Mouse (Mus musculus): ENCODE measurements around the gene Ebi3. TPM values are rescaled to one million over a fixed set of nuclear protein-coding genes. Genes with fewer than 3 reads are reported as not detected.

Ebi3 gene
- polyA plus RNA-seq, 1 experiment from 2014 or later, result 1.1 TPM

DNA sequence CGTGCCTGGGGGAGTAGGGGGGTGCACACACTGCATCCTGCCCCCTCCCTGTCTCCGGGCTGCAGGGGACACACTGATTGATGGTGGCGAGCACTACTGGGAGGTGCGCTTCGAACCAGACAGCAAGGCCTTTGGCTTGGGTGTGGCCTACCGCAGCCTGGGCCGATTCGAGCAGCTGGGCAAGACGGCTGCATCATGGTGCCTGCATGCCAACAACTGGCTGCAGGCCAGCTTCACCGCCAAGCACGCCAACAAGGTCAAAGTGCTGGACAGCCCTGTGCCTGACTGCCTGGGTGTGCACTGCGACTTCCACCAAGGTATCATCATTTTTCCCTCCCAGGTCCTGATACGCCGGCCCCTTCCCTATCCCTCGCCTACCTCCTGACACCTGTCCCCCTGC, 43.6 kb downstream of the Ebi3 start:
- no peak overlapping the region for H3K27ac ChIP-seq (replicated peaks; ENCODE audit: low read depth, low read length)
- no peaks in the 10 kb centered on the region for H3K4me1 ChIP-seq (ENCODE audit: control insufficient read depth, insufficient read depth, low read length)
- no peak for DNase-seq (ENCODE audit: low spot score)
- no peak overlapping the region for H3K4me2 ChIP-seq (ENCODE audit: low read depth, severe bottlenecking)
- H3K27me3 ChIP-seq (ENCODE audit: control insufficient read depth, insufficient read depth, low read length), result peaks cover 6% of the 10 kb centered on the region; the same call in 1 of the 2 replicates
- no peak overlapping the region for H3K9ac ChIP-seq (ENCODE audit: low read length)
- H3K4me3 ChIP-seq (ENCODE audit: low read depth, low read length), result no peak overlapping the region
- WGBS, result 90% methylated on average over 15 of the region's 15 CpGs
- H3K36me3 ChIP-seq (ENCODE audit: control insufficient read depth, insufficient read depth, low read length), result 0 out of 2 replicates have a peak, but pooled peaks cover 2% of the 10 kb centered on the region
- ATAC-seq (ENCODE audit: insufficient number of reproducible peaks, low FRiP score, low TSS enrichment, low read depth), result no peak
- no peaks in the 10 kb centered on the region for H3K9me3 ChIP-seq (ENCODE audit: control insufficient read depth, low read length)

- DNase-seq (ENCODE audit: low spot score), result peak; percentile 49
These were observed 47.5 kb downstream of the Ebi3 start for GRCm38 (mm10) chr17:55999794-56000499.

DNA sequence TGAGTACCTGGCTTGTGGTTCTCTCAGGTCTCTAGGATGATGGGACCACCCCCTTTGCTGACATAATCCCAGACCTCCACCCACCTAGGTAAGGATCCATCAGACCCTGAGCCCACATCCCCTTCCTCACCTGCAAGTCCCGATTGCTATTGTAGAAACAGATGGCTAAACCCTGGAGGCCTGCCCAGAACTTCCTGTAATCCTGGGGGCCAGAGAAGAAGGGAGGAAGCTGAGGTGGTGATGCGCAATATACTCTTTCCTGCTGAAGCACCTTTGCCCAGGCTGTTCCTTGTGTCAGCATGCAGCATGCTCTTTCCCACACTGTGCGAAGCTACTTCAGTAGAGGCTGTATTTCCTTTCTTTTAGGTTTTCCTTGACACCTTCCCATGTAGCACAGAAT, 50.6 kb downstream of the Ebi3 start:
- Histone ChIP-seq H3K4me2 (ENCODE audit: low read depth, severe bottlenecking) (no peak overlapping the region), H3K4me3 (ENCODE audit: low read depth, low read length) (no peak overlapping the region), H3K4me1 (ENCODE audit: control insufficient read depth, insufficient read depth, low read length) (peaks cover 9% of the 10 kb centered on the region; the same call in 1 of the 2 replicates), H3K9me3 (ENCODE audit: control insufficient read depth, low read length) (peaks cover 3% of the 10 kb centered on the region; the same call in 1 of the 2 replicates), H3K27ac (replicated peaks; ENCODE audit: low read depth, low read length) (no peak overlapping the region), H3K36me3 (ENCODE audit: control insufficient read depth, insufficient read depth, low read length) (no peaks in the 10 kb centered on the region), H3K27me3 (ENCODE audit: control insufficient read depth, insufficient read depth, low read length) (peaks cover 9% of the 10 kb centered on the region; the same call in 1 of the 2 replicates), H3K9ac (ENCODE audit: low read length) (no peak overlapping the region)
- WGBS, result 85% methylated on average over 3 of the region's 3 CpGs
- no peak for DNase-seq (ENCODE audit: low spot score)
- ATAC-seq (ENCODE audit: insufficient number of reproducible peaks, low FRiP score, low TSS enrichment, low read depth), result no peak

More at GRCm38 (mm10) chr17:55999794-56000499, 47.5 kb downstream of the Ebi3 start:
- Histone ChIP-seq H3K27me3 (ENCODE audit: control insufficient read depth, insufficient read depth, low read length) (peaks cover 6% of the 10 kb centered on the region; the same call in 1 of the 2 replicates), H3K27ac (replicated peaks; ENCODE audit: low read depth, low read length) (no peak overlapping the region), H3K4me1 (ENCODE audit: control insufficient read depth, insufficient read depth, low read length) (no peaks in the 10 kb centered on the region), H3K36me3 (ENCODE audit: control insufficient read depth, insufficient read depth, low read length) (0 out of 2 replicates have a peak, but pooled peaks cover 2% of the 10 kb centered on the region), H3K9me3 (ENCODE audit: control insufficient read depth, low read length) (no peaks in the 10 kb centered on the region), H3K4me2 (ENCODE audit: low read depth, severe bottlenecking) (peak overlapping the region; percentile 32), H3K9ac (ENCODE audit: low read length) (0 out of 2 replicates have a peak overlapping the region, but pooled peaks have one; percentile 17), H3K4me3 (ENCODE audit: low read depth, low read length) (peak overlapping the region; percentile 16; the same call in 1 of the 2 replicates)
- ATAC-seq (ENCODE audit: insufficient number of reproducible peaks, low FRiP score, low TSS enrichment, low read depth), result peak; percentile 49; the same call in 1 of the 2 replicates
- 5% methylated on average over 30 of the region's 30 CpGs for WGBS

GRCm38 (mm10) chr17:56005415-56006061, 53.1 kb downstream of the Ebi3 start, which contains the start of the genes Stap2 and Mpnd:
TSS of gene Stap2 (minus strand) at chr17:56005584.
TSS of gene Mpnd (plus strand) at chr17:56005711.
- H3K27ac ChIP-seq (replicated peaks; ENCODE audit: low read depth, low read length), result 0 out of 2 replicates have a peak within 1 kb of the TSS, but pooled peaks have one; percentile 26
- H3K36me3 ChIP-seq (ENCODE audit: control insufficient read depth, insufficient read depth, low read length), result no peaks in the 10 kb centered on the region
- peak; percentile 63 for DNase-seq (ENCODE audit: low spot score)
- H3K9ac ChIP-seq (ENCODE audit: low read length), result no peak within 1 kb of the TSS
- no peak for ATAC-seq (ENCODE audit: insufficient number of reproducible peaks, low FRiP score, low TSS enrichment, low read depth)
- peaks cover 18% of the 10 kb centered on the region for H3K4me1 ChIP-seq (ENCODE audit: control insufficient read depth, insufficient read depth, low read length)
- WGBS, result 45% methylated on average over 13 of the region's 13 CpGs
- no peak within 1 kb of the TSS for H3K4me3 ChIP-seq (ENCODE audit: low read depth, low read length)
- H3K4me2 ChIP-seq (ENCODE audit: low read depth, severe bottlenecking), result peak within 1 kb of the TSS; percentile 7; the same call in 1 of the 2 replicates
- peaks cover 3% of the 10 kb centered on the region for H3K9me3 ChIP-seq (ENCODE audit: control insufficient read depth, low read length)
- H3K27me3 ChIP-seq (ENCODE audit: control insufficient read depth, insufficient read depth, low read length), result peaks cover 6% of the 10 kb centered on the region; the same call in 1 of the 2 replicates

Other genes starting within 250 kb of the Ebi3 start
- gene Pot1b, start 240.0 kb upstream of the Ebi3 start, polyA plus RNA-seq (2014; fragmentation: Nextera tagmentation; extraction: Ambion mirVana), result 10.1 and 11.4 TPM in 2 replicates
- gene Adgre4, start 202.7 kb upstream of the Ebi3 start, polyA plus RNA-seq (2014; fragmentation: Nextera tagmentation; extraction: Ambion mirVana), result 0.16 and 0.23 TPM in 2 replicates
- gene Zfp119a, start 73.7 kb upstream of the Ebi3 start, polyA plus RNA-seq (2014; fragmentation: Nextera tagmentation; extraction: Ambion mirVana), result 10.3 TPM in 2 replicates
- 16.6 and 17.8 TPM in 2 replicates for gene Zfp959, start 60.5 kb upstream of the Ebi3 start, polyA plus RNA-seq (2014; fragmentation: Nextera tagmentation; extraction: Ambion mirVana)
- gene Zfp119b, start 3.1 kb upstream of the Ebi3 start, polyA plus RNA-seq (2014; fragmentation: Nextera tagmentation; extraction: Ambion mirVana), result 6.6 and 7.1 TPM in 2 replicates
- gene Yju2, start 6.5 kb downstream of the Ebi3 start, polyA plus RNA-seq (2014; fragmentation: Nextera tagmentation; extraction: Ambion mirVana), result 20.7 and 22.3 TPM in 2 replicates
- 42.2 and 44.8 TPM in 2 replicates for gene Shd, start 17.8 kb downstream of the Ebi3 start, polyA plus RNA-seq (2014; fragmentation: Nextera tagmentation; extraction: Ambion mirVana)
- 34.9 and 39.8 TPM in 2 replicates for gene Fsd1, start 33.9 kb downstream of the Ebi3 start, polyA plus RNA-seq (2014; fragmentation: Nextera tagmentation; extraction: Ambion mirVana)
- 6.5 and 8.7 TPM in 2 replicates for gene Stap2, start 52.9 kb downstream of the Ebi3 start, polyA plus RNA-seq (2014; fragmentation: Nextera tagmentation; extraction: Ambion mirVana)
- gene Mpnd, start 53.1 kb downstream of the Ebi3 start, polyA plus RNA-seq (2014; fragmentation: Nextera tagmentation; extraction: Ambion mirVana), result 137 and 142 TPM in 2 replicates
- 151 and 154 TPM in 2 replicates for gene Sh3gl1, start 84.0 kb downstream of the Ebi3 start, polyA plus RNA-seq (2014; fragmentation: Nextera tagmentation; extraction: Ambion mirVana)
- 32.7 and 37.4 TPM in 2 replicates for gene Chaf1a, start 87.8 kb downstream of the Ebi3 start, polyA plus RNA-seq (2014; fragmentation: Nextera tagmentation; extraction: Ambion mirVana)
- 38.5 and 39.1 TPM in 2 replicates for gene Ubxn6, start 122.4 kb downstream of the Ebi3 start, polyA plus RNA-seq (2014; fragmentation: Nextera tagmentation; extraction: Ambion mirVana)
- 144 and 151 TPM in 2 replicates for gene Hdgfl2, start 127.0 kb downstream of the Ebi3 start, polyA plus RNA-seq (2014; fragmentation: Nextera tagmentation; extraction: Ambion mirVana)
- gene Plin4, start 157.2 kb downstream of the Ebi3 start, polyA plus RNA-seq (2014; fragmentation: Nextera tagmentation; extraction: Ambion mirVana), result 0.09 TPM in 1 of 2 replicates, not detected in the other
- gene Plin5, start 165.0 kb downstream of the Ebi3 start, polyA plus RNA-seq (2014; fragmentation: Nextera tagmentation; extraction: Ambion mirVana), result 0.16 and 0.43 TPM in 2 replicates
- 0.28 TPM in 1 of 2 replicates, not detected in the other for gene Lrg1, start 169.4 kb downstream of the Ebi3 start, polyA plus RNA-seq (2014; fragmentation: Nextera tagmentation; extraction: Ambion mirVana)
- gene Sema6b, start 187.7 kb downstream of the Ebi3 start, polyA plus RNA-seq (2014; fragmentation: Nextera tagmentation; extraction: Ambion mirVana), result 0.60 and 0.88 TPM in 2 replicates
- 8.2 and 9.2 TPM in 2 replicates for gene Tnfaip8l1, start 209.8 kb downstream of the Ebi3 start, polyA plus RNA-seq (2014; fragmentation: Nextera tagmentation; extraction: Ambion mirVana)
- gene Mydgf, start 231.3 kb downstream of the Ebi3 start, polyA plus RNA-seq (2014; fragmentation: Nextera tagmentation; extraction: Ambion mirVana), result 65.6 and 65.9 TPM in 2 replicates